Mouse (Mus musculus) limb, embryonic 12.5 days (tissue): ENCODE data around the gene Cdk5rap2. TPM values are rescaled to one million over a fixed set of nuclear protein-coding genes. Genes with fewer than 3 reads are reported as not detected.

Source experiments
- ATAC-seq: fragments of 200-750 bp; cut with Nextera tagmentation; 2 replicates; pipeline ENCODE4 v1.8.0; 2017; ENCODE audit warnings: low read depth, moderate TSS enrichment; ENCODE audit not compliant: insufficient number of reproducible peaks, insufficient read depth, low FRiP score, low TSS enrichment
- H3K27ac ChIP-seq: fragments of 300-500 bp; sonication (generic); 2 replicates; pipeline ENCODE4 v1.5.1; 2016; ENCODE audit warnings: mild to moderate bottlenecking, moderate library complexity
- H3K27me3 ChIP-seq: fragments of 300-500 bp; sonication (generic); 2 replicates; pipeline ENCODE4 v1.6.1; 2016; ENCODE audit warnings: mild to moderate bottlenecking, moderate library complexity
- H3K36me3 ChIP-seq: fragments of 300-500 bp; sonication (generic); 2 replicates; pipeline ENCODE4 v1.6.1; 2016; ENCODE audit warnings: mild to moderate bottlenecking, moderate library complexity
- H3K4me1 ChIP-seq: fragments of 300-500 bp; sonication (generic); replicated peaks from 2 replicates; pipeline ENCODE4 v1.6.1; 2016
- H3K4me2 ChIP-seq: fragments of 300-500 bp; sonication (generic); 2 replicates; pipeline ENCODE4 v1.6.1; 2016; ENCODE audit warnings: mild to moderate bottlenecking, moderate library complexity
- H3K4me3 ChIP-seq: fragments of 300-500 bp; sonication (generic); replicated peaks from 2 replicates; pipeline ENCODE4 v1.5.1; 2016; ENCODE audit warnings: mild to moderate bottlenecking
- H3K9ac ChIP-seq: fragments of 300-500 bp; sonication (generic); replicated peaks from 2 replicates; pipeline ENCODE4 v1.6.1; 2016; ENCODE audit warnings: mild to moderate bottlenecking, moderate library complexity
- H3K9me3 ChIP-seq: fragments of 300-500 bp; sonication (generic); 2 replicates; pipeline ENCODE4 v1.6.1; 2016; ENCODE audit warnings: mild to moderate bottlenecking, moderate library complexity
- WGBS: fragments of 180-500 bp; shearing (Covaris S2); methylation state at CpG from one replicate; pipeline ENCODE4 v1.1.7; 2016; 5-methylcytosine and 5-hydroxymethylcytosine counted together
- polyA plus RNA-seq: library from polyadenylated mRNA; unstranded; fragments of >200 nt; fragmentation: Nextera tagmentation; extraction: Ambion mirVana; gene quantifications from 2 replicates; pipeline ENCODE4 v1.2.1, GENCODE M21; 2016

Cdk5rap2 gene
- polyA plus RNA-seq, 1 experiment from 2014 or later = 33.7 TPM

DNA sequence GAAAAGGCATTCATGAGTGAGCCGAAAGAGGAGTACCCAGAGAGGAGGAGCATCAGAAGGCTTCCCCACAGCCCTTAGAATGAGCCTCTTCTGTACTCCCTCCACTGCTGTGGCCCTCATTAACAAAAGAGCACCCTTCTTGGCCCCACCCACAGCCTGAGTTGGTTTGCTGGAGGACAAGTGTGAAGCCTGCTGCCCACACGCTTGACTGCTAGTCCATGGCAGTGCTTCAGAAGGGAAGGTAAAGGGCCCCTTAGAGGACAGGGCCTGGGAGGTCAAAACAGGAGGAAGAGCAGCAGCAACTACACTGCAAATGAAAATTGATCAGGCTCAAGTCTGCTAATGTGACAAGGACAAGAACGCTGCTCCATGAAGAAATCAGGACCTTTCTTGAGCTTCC, 56.6 kb downstream of the Cdk5rap2 start:
- no peak overlapping the region for H3K4me3 ChIP-seq
- WGBS = 87% methylated on average over 3 of the region's 3 CpGs
- H3K36me3 ChIP-seq = peaks cover 78% of the 10 kb centered on the region
- no peak for ATAC-seq
- H3K9me3 ChIP-seq = no peaks in the 10 kb centered on the region
- no peak overlapping the region for H3K4me2 ChIP-seq
- no peak overlapping the region for H3K27ac ChIP-seq
- H3K27me3 ChIP-seq = no peaks in the 10 kb centered on the region
- H3K9ac ChIP-seq = no peak overlapping the region
- no peaks in the 10 kb centered on the region for H3K4me1 ChIP-seq

DNA sequence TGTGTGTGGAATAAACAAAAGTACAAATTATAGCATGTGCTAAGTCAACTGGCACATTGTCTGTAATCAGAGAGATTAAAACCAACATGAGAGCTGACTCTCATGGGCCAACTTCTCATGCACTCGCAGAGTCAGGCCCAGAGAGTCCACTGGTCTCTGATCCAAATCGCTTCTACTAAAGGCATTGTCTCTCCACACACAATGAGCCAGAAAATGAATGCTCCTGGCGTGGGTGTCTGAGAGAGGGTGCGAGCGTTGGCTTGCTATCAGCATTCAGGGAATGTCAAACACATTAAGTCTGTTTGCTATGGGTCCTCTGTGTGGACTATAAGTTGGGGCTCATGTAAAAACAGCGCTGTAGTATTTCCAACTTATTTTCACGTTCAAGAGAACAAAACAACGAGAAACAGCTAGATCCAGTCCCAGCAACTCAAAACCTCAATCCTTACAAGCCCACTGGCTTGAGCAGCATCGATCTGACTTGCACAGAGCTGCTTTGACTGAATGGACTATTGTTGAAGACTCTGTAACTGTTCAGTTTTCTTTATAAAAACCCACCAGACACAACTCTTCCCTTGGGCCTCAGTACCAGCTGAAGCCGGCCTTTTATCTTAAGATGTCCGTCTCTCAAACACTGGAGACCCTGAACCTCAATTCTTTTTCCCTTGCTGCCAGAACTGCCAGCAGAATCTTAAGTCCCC, 74.6 kb downstream of the Cdk5rap2 start:
- ATAC-seq = no peak
- H3K27me3 ChIP-seq = no peaks in the 10 kb centered on the region
- no peaks in the 10 kb centered on the region for H3K9me3 ChIP-seq
- no peak overlapping the region for H3K27ac ChIP-seq
- no peak overlapping the region for H3K4me2 ChIP-seq
- H3K4me1 ChIP-seq = no peaks in the 10 kb centered on the region
- no peak overlapping the region for H3K9ac ChIP-seq
- WGBS = 90% methylated on average over 11 of the region's 11 CpGs
- H3K36me3 ChIP-seq = peaks cover 52% of the 10 kb centered on the region
- H3K4me3 ChIP-seq = no peak overlapping the region

DNA sequence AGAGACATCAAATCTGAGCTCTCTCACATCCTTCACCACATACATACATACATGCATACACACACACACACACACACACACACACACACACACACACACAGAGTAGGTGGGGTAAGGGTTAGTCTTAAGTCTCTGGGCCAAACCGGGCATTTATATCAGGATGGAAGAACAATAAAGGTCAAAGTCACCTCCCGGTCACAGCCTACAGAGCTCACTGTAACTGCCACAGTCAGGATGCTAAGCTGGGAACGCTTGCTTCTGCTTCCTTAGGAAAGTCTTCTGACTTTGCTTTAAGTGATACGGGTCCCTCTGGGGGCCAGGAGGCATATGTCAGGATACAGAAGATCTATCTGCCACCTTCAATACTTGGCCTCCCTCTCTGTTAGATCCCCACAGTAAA, 75.2 kb downstream of the Cdk5rap2 start:
- no peak overlapping the region for H3K4me2 ChIP-seq
- peaks cover 52% of the 10 kb centered on the region for H3K36me3 ChIP-seq
- H3K9ac ChIP-seq = no peak overlapping the region
- ATAC-seq = no peak
- no peak overlapping the region for H3K27ac ChIP-seq
- H3K4me3 ChIP-seq = no peak overlapping the region
- H3K9me3 ChIP-seq = no peaks in the 10 kb centered on the region
- WGBS = 84% methylated on average over 4 of the region's 4 CpGs
- no peaks in the 10 kb centered on the region for H3K4me1 ChIP-seq
- no peaks in the 10 kb centered on the region for H3K27me3 ChIP-seq

DNA sequence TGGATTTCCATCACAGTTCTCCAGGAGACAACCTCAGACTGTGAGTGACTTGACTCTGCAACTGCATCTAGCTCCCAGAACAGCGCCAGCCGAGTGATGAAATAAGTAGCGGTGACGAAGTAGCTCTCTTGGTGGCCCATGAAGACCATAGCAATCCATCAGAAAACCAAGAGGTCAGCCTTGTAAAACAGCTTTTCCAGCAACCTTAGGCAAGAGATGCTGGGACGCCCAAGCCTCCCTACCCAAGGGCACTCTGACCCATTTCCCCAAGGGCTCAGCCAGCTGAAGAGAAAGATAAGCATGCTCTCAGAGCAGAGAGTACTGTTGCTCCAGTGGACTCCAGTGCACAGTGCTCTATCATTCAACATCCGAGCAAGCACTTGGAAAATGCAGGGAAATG, 77.3 kb downstream of the Cdk5rap2 start:
- Histone ChIP-seq H3K36me3 (peaks cover 47% of the 10 kb centered on the region), H3K27ac (no peak overlapping the region), H3K4me1 (no peaks in the 10 kb centered on the region), H3K4me2 (no peak overlapping the region), H3K9ac (no peak overlapping the region), H3K4me3 (no peak overlapping the region), H3K9me3 (no peaks in the 10 kb centered on the region), H3K27me3 (no peaks in the 10 kb centered on the region)
- 88% methylated on average over 6 of the region's 6 CpGs for WGBS
- no peak for ATAC-seq

DNA sequence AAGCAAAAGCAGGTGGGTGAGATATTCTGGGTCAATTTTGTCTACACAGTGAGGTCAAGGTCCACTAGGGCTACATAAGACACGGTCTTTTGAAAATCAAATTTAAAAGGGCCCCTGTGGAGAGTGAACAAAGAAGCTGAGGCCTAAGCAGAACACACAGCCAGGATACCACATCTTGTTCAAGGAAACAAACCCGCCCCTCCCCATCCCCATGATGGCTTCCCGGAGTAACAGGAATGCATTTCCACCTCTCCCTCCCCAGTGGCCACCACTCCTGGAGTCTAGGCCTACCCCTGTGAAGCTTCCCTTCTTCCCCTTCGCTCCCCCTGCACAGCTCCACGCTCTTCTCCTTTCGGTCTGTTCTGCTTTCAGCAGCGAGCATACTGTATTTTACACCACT, 77.7 kb downstream of the Cdk5rap2 start:
- WGBS = 94% methylated on average over 7 of the region's 7 CpGs
- H3K27me3 ChIP-seq = no peaks in the 10 kb centered on the region
- no peaks in the 10 kb centered on the region for H3K9me3 ChIP-seq
- H3K27ac ChIP-seq = no peak overlapping the region
- H3K36me3 ChIP-seq = peaks cover 48% of the 10 kb centered on the region
- no peaks in the 10 kb centered on the region for H3K4me1 ChIP-seq
- no peak overlapping the region for H3K9ac ChIP-seq
- ATAC-seq = no peak
- H3K4me3 ChIP-seq = no peak overlapping the region
- no peak overlapping the region for H3K4me2 ChIP-seq

DNA sequence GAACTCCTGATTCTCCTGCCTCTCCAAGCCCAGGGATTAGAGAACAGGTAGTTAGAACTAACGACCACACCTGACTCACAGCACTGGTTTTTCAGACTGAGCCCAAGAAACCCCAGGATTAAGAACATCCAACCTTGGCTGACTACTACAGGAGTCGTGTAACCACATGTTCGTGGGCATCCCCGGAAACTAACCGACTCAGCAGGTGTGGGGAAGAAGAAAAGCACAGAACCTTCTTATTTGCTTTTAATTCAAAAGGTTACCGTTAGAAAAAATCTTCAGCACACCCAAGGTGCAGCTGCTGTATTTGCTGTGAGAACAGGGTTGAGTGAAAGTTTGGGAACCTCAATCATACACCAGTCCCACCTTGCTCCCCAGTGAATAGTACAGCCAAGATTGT, 79.1 kb downstream of the Cdk5rap2 start:
- Histone ChIP-seq H3K4me2 (no peak overlapping the region), H3K9me3 (no peaks in the 10 kb centered on the region), H3K4me3 (no peak overlapping the region), H3K9ac (no peak overlapping the region), H3K4me1 (no peaks in the 10 kb centered on the region), H3K36me3 (peaks cover 50% of the 10 kb centered on the region), H3K27ac (no peak overlapping the region), H3K27me3 (no peaks in the 10 kb centered on the region)
- 94% methylated on average over 6 of the region's 6 CpGs for WGBS
- ATAC-seq = no peak

DNA sequence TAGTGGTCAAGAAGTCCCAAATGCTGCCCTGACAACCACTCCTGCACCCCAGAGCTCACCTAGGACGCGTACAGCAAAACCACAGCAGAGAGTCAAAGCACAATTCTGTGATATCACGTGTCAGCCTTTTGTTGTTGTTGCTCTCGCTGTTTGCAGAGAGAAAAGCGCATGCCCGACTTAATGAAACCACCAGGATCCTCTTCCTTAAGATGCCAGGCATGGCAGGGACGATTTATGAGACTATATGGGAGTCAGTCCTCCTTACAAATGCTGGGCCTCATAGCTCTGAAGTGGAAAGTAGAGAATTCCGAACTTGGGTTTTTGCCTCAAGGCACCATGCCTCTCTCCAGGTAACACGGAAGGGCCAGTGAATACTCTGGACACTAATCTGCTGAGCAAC, 82.2 kb downstream of the Cdk5rap2 start:
- Histone ChIP-seq H3K4me2 (no peak overlapping the region), H3K27me3 (no peaks in the 10 kb centered on the region), H3K9ac (no peak overlapping the region), H3K36me3 (peaks cover 64% of the 10 kb centered on the region), H3K4me3 (no peak overlapping the region), H3K9me3 (no peaks in the 10 kb centered on the region), H3K27ac (no peak overlapping the region), H3K4me1 (no peaks in the 10 kb centered on the region)
- 90% methylated on average over 9 of the region's 9 CpGs for WGBS
- no peak for ATAC-seq

DNA sequence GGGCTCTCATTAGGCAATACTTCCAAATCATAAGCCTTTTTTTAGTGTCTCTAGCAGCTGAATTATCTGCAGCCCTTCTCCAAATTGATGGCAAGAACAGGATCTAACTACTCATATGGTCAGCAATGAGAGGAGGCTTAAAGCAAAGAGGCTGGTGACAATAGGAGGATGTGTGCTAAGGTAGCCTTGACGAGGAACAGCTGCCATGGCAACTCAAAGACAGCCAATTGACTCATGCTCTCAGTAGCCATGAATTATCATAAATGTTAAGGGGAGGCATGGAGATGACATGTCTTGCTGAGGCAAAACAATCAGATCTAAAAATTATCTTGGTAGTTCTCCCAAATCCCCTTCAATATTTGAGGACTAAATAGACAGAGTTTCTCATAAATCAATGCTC, 82.8 kb downstream of the Cdk5rap2 start:
- no peak for ATAC-seq
- peaks cover 62% of the 10 kb centered on the region for H3K36me3 ChIP-seq
- 61% methylated on average over 1 of the region's 1 CpGs for WGBS

DNA sequence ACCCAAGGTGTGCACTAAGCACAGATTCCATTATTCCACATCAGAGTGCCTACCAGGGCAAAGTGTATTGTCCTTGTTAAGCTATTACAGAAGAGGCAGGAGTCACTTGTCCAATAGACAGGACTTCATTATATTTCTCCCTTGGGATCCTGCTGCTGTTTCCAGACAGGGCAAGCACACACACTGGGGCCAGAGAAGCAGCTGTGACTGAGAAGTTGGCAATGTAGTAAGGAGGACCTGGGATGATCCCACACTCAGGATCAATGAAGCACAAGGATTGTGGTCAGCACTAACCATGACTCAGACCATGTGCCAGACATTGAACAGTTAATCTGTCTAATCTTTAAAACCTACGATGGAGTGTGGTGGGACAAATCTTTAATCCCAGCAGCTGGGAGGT, 88.7 kb downstream of the Cdk5rap2 start:
- H3K4me3 ChIP-seq = no peak overlapping the region
- H3K27ac ChIP-seq = no peak overlapping the region
- H3K9me3 ChIP-seq = no peaks in the 10 kb centered on the region
- no peaks in the 10 kb centered on the region for H3K27me3 ChIP-seq
- H3K36me3 ChIP-seq = peaks cover 40% of the 10 kb centered on the region
- no peaks in the 10 kb centered on the region for H3K4me1 ChIP-seq
- 68% methylated on average over 1 of the region's 1 CpGs for whole genome bisulfite sequencing
- no peak for ATAC-seq
- H3K4me2 ChIP-seq = no peak overlapping the region
- no peak overlapping the region for H3K9ac ChIP-seq

More for the DNA sequence above, 82.8 kb downstream of the Cdk5rap2 start:
- Histone ChIP-seq H3K9ac (no peak overlapping the region), H3K4me3 (no peak overlapping the region), H3K4me2 (no peak overlapping the region), H3K27ac (no peak overlapping the region), H3K4me1 (no peaks in the 10 kb centered on the region), H3K9me3 (no peaks in the 10 kb centered on the region), H3K27me3 (no peaks in the 10 kb centered on the region)

DNA sequence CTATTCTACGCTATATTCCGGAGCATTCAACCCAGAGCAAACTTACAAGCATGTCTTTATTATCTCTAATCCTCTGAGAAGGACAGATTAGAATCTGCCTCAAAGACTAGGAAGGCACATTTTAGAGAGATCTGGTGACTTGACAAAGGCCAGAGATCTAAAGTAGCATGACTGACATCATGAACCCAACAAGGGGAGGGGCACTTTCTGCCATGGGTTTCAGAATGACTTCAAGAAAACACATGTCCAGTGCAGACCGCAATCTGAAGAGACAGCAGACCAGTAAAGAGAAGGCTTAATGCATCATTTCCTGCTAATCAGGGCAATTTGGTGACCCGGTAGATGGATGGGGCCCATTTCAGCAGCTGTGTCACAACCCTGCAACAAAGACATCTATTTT, 98.1 kb downstream of the Cdk5rap2 start:
- Histone ChIP-seq H3K27me3 (no peaks in the 10 kb centered on the region), H3K9ac (no peak overlapping the region), H3K27ac (no peak overlapping the region), H3K4me2 (no peak overlapping the region), H3K36me3 (peaks cover 57% of the 10 kb centered on the region), H3K9me3 (no peaks in the 10 kb centered on the region), H3K4me3 (no peak overlapping the region), H3K4me1 (no peaks in the 10 kb centered on the region)
- no peak for ATAC-seq
- 82% methylated on average over 4 of the region's 4 CpGs for WGBS

DNA sequence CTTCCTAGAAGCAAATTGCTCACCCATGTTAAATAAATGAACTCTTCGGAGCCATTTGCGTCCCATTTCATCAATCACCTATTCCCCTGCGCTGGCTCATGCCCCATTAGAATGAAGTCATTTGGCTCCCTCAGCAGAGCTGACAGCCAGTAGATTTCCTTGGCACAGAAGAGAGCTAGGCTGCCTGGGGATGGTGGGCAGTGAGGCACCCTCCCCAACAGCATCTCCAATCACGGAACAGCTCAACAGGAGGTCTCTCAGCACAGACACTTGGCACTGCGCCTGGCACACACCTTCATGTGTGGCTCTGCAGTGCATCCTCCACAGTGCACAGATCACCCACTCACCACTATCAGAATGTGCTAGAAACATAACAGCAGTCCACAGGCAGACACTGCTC, 98.7 kb downstream of the Cdk5rap2 start:
- no peaks in the 10 kb centered on the region for H3K27me3 ChIP-seq
- H3K4me3 ChIP-seq = no peak overlapping the region
- ATAC-seq = no peak
- H3K4me1 ChIP-seq = no peaks in the 10 kb centered on the region
- H3K27ac ChIP-seq = no peak overlapping the region
- no peak overlapping the region for H3K9ac ChIP-seq
- H3K9me3 ChIP-seq = no peaks in the 10 kb centered on the region
- 90% methylated on average over 5 of the region's 5 CpGs for WGBS
- no peak overlapping the region for H3K4me2 ChIP-seq
- peaks cover 57% of the 10 kb centered on the region for H3K36me3 ChIP-seq

DNA sequence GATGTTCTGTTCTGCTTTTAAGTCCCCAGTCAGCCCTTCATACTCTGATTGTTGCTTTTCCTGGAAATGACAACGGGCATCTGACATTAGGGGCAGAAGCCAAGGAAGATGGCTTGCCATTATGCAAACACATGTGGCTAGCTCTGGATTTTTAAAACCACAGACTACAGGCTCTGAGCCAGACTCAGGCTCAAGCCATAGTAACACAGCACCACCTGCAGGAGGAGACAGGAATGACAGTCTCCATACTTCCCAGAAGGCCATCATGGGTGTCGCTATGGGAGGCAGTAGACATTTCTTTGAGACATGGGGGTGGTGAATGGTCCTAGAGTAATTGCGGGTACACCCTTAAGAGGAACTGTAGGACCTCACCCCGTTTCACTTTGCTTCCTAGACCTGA, 103.0 kb downstream of the Cdk5rap2 start:
- peaks cover 51% of the 10 kb centered on the region for H3K36me3 ChIP-seq
- H3K4me2 ChIP-seq = no peak overlapping the region
- H3K9ac ChIP-seq = no peak overlapping the region
- H3K27ac ChIP-seq = no peak overlapping the region
- 81% methylated on average over 4 of the region's 4 CpGs for WGBS
- no peaks in the 10 kb centered on the region for H3K9me3 ChIP-seq
- no peaks in the 10 kb centered on the region for H3K27me3 ChIP-seq
- H3K4me3 ChIP-seq = no peak overlapping the region
- no peak for ATAC-seq
- no peaks in the 10 kb centered on the region for H3K4me1 ChIP-seq
